Mouse (Mus musculus): ENCODE measurements around the gene Mgst3.
"Not testable (repeated sequence)": the region's sequence is repeated elsewhere in the genome, so short reads cannot be mapped to it uniquely, and the experiment has no call there.

Mgst3 gene

DNA sequence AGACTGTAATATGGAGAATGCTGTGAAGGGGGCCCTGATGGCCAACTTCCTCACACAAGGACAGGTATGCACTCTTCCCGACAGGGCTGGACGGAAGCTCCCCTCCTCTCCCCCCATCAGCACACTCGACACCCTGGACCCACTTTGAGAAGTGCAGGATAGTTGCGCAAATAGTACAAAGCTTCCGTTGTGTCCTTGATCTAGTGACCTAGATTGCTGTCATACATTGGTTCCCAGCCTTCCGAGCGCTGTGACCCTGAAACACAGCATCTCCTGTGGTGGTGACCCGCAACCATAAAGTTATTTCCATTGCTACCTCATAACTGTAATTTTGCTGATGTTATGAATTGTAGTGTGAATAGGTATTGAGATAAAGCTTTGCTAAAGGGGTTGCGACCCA is 36.3 kb downstream of the Mgst3 start:
- DNase-seq, result no peak

DNA sequence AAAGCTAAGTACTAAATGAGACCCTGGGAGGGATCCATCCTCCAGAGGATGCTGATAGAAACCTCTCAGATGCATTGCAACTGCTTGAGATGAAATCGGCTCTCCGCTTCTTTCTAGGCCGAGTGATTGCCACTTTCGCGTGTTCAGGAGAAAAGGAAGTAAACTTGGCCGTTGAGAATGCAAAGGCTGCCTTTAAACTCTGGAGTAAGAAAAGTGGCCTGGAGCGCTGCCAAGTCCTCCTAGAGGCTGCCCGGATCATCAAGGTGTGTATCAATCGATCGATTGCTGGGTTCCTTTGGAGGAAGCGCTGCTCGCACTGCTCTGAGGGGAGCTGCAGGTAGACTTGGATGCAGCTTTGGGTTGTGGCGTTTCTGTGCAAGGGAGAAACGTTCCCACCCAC is 41.2 kb downstream of the Mgst3 start:
- DNase-seq, result no peak

DNA sequence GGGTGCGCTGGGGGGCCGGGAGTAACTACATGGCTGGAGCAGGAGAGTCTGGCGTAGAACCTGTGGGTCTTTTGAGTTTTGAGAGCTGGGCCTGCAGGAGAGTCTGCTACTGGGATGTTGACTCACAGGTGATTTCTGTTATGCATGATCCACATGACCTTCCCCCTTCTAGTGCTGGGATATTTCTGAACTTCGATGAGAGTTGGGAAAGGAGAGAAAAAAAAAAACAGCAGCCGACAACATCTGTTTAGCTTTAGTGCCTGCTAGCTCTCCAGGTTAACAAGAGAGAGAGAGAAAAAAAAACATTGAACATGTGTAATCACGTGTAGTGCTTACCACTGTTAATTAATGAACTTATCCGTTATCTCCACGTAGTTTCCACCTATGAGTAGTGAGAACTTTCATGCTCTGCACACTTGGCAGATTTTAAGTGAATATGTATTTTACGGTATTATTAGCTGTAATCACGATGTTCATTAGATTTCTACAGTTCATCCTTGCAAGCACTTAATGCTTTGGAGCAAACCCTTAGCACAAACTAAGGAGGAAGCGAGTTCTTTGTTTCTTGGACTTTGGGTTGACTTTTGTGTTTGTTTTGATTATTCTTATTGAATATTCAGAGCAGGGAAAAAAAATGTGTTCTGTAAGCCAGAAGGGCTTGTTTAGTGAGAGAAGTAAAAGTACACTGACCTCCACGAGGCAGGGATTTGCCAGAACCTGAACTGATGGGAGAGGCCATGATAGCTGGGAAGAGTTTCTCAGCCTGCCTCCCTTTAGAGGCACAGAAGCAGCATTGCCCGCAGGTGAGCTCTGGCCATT is 42.8 kb downstream of the Mgst3 start:
- DNase-seq, result no peak

GRCm38 (mm10) chr1:167349815-167350596 is 43.6 kb downstream of the Mgst3 start, which contains the start of gene Aldh9a1:
TSS of gene Aldh9a1 (plus strand) at chr1:167349991.
- peak; percentile 88 to 89 for DNase-seq

GRCm38 (mm10) chr1:167349206-167349605 is 44.4 kb downstream of the Mgst3 start:
- DNase-seq, result peak; percentile 15 to 33

- not testable (repeated sequence) for DNase-seq
These were observed 47.6 kb downstream of the Mgst3 start for GRCm38 (mm10) chr1:167345994-167346520.

DNA sequence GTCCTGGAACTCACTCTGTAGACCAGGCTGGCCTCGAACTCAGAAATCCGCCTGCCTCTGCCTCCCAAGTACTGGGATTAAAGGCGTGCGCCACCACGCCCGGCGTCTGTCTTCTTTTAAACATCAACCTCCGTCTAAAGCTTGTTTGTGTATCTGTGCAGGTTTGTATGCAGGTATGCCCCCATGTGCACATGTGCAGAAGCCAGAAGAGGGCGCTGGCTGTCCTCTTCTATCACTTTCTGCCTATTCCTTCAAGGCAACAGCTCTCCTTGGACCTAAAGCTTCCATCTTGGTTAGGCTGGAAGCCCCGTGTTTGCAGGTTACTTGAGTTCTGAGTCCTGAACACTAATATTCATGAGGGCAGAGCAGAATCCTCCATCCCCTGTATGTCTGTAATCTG is 50.8 kb downstream of the Mgst3 start:
- no peak for DNase-seq

DNA sequence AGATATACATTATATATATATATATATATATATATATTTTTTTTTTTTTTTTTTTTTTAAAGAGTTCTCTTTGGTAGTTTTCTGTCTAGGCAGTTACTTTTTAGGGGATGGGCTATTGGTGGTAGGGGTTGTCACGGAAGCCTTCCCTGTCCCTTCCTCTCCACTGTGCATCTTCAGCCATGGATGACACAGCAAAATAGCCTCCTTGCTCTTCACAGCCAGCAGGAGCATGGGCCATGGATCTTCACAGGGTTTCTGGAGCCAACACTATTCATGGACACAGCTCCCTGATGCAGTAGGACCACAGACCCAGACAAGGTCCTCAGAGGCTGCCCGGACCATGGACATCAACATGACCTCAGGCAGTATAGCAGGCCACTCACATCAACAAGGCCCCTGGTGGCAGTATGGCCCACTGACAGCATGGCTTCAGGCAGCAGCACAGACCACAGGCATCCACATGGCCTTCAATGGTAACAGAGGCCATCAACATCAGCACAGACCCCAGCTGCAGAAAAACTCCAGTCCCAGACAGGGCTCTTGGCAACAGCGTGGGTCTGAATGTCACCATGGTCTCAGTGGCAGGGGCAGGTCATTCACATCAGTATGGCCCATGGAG is 52.6 kb downstream of the Mgst3 start:
- DNase-seq, result no peak

GRCm38 (mm10) chr1:167340111-167340787 is 53.4 kb downstream of the Mgst3 start:
- DNase-seq, result peak; percentile 16 to 19

DNA sequence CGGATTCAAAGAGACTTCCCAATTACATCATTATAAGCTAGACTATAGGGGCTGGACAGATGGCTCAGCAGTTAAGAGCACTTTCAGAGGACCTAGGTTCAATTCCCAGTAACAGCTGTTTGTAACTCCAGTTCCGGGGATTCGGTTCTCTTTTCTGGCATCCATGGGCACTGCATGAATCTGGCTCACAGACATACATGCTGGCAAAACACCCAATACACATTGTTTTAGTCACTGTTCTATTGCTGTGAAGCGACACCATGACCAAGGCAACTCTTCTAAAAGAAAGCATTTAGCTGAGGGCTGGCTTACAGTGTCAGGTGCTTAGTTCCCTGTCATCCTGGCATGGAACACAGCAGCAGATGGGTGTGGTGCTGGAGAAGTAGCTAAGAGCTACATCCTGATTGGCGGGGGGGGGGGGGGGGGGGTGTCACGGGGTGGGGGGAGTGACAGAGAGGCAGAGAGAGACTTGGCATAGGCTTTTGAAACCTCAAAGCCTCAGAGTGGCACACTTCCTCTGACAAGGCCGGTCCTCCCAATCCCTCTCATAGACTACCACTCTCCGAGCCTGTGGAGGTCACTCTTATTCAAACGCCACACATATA is 54.4 kb downstream of the Mgst3 start:
- DNase-seq, result peak; percentile 18 to 26

DNA sequence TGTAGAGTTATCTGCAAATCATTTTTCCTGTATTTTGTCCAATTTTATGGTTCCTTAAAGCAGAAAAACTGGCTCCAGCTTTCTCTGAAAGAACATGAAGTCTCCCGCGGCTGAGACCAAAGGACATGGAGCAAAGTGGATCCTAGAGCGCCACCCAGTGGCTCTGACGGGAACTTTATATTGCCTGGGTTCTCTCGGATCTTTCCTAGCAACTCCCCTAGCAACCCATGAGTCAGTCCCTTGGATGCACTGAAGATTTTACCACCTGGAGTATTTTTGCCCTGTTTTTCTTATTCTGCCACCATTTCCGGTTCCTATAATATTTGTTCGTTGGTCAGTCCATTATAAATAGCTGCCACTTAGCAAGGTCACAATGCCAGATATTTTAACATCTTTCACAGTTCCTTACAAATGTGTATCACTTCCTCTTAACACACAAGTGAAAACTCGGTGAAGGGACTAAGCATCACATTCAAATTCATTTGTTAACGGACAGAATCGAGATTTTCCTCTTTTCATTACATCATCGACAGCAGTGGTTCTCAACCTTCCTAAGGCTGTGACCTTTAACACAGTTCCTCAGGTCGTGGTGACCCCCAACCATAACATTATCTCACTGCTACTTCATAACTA is 56.1 kb downstream of the Mgst3 start:
- peak; percentile 86 for DNase-seq

DNA sequence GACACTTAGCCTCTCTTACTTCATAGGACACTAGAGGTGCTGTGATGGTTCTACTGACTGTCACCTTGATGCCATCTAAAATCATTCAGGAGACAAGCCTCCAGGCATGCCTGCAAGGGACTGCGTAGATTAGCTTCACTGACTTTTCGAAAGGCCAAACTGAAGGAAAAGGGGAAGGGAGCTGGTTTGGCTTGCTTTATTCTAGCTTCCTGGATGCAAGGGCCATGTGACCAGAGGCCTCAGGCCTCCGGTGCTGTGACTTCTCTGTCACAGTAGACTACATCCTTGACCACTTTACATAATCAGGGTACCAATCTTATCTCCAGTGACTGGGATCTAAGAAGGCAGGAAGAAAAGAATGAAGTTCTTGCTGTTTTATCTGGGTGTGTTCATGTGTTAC is 57.2 kb downstream of the Mgst3 start:
- DNase-seq, result no peak

DNA sequence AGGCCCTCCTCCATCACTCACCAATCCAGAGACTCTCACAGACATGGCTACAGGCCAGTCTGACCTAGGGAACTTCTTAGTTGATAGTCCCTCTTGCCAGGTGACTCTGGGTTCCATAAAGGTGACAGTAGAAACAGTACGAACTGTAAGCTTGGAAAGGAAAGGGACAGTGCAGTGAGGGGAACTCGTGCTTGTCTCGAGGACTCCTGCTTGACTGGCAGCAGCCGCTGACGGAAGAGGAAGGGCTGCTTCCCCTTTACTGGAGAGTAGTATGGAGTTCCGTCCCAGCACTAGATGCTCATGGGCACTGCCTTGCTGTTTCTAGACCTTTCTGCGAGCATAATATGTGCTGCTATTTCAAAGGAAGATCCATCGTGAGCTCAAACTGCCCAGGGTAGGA is 62.5 kb downstream of the Mgst3 start:
- no peak for DNase-seq

DNA sequence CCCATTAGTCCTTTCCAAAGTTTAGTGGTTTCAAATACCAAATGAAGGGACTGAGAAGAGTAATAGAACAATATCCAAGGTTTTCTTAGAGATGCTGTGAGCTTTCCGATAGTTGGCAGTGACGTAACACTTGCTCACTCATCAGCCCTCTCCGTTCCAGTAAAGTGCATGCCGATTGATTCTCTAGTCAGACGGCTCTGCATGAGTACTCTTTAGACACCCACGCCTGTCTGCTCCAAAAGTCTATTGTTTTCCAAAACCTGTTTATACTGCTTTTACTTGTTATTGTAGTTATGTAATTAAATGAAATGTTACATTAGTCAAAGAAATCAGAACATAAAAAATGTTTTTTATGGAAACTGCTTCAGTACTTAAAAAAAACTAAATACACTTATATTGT is 64.9 kb downstream of the Mgst3 start:
- no peak for DNase-seq
